Mouse (Mus musculus) hematopoietic stem cell, adult 5-6 weeks (primary cell): ENCODE results near the gene Fcgrt. TPM values are rescaled to one million over a fixed set of nuclear protein-coding genes. Genes with fewer than 3 reads are reported as not detected.
"Not testable (repeated sequence)": the region's sequence is repeated elsewhere in the genome, so short reads cannot be mapped to it uniquely, and the experiment has no call there.

Experiments used
- ATAC-seq, 2 experiments: fragments of 125-278 bp in 1 of 2; replicated peaks in 1 of 2; 2 replicates each; pipeline ENCODE4 v1.8.0; 2016 to 2017; ENCODE audit warnings: inconsistent platforms in 2 of 2, mild to moderate bottlenecking in 2 of 2, moderate number of reproducible peaks in 2 of 2, low read depth in 1 of 2, moderate TSS enrichment in 1 of 2; ENCODE audit not compliant: low FRiP score in 2 of 2, poor library complexity in 2 of 2, severe bottlenecking in 2 of 2, insufficient read depth in 1 of 2, low TSS enrichment in 1 of 2
- total RNA-seq: library from RNA; stranded (forward); fragments of 172-1452, 232-1000 nt; gene quantifications from 2 replicates; pipeline ENCODE4 v1.2.3, GENCODE M21; 2017

Fcgrt gene
- total RNA-seq, 1 experiment from 2014 or later: 15.3 TPM

DNA sequence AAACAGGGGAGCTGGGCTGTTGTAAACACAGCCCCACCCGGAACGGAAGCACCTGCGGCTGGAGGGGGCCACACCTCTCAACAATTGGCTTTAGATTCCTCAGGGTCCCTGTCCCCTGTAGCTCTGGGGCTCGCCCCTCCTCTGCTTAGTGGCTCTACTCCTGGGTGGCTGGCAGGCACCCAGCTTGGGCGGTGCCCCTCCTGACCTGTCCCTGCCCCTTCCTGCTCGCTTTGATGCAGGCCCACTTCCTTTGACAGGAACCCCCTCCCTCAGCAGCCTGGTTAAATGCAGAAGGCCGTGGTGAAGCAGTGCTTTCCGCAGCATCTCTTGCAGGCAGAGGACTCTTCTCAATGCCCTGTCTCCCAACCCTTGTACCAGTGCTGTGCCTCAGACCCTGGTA lies 17.8 kb upstream of the Fcgrt start:
- peak; percentile 40 to 48 for ATAC-seq

DNA sequence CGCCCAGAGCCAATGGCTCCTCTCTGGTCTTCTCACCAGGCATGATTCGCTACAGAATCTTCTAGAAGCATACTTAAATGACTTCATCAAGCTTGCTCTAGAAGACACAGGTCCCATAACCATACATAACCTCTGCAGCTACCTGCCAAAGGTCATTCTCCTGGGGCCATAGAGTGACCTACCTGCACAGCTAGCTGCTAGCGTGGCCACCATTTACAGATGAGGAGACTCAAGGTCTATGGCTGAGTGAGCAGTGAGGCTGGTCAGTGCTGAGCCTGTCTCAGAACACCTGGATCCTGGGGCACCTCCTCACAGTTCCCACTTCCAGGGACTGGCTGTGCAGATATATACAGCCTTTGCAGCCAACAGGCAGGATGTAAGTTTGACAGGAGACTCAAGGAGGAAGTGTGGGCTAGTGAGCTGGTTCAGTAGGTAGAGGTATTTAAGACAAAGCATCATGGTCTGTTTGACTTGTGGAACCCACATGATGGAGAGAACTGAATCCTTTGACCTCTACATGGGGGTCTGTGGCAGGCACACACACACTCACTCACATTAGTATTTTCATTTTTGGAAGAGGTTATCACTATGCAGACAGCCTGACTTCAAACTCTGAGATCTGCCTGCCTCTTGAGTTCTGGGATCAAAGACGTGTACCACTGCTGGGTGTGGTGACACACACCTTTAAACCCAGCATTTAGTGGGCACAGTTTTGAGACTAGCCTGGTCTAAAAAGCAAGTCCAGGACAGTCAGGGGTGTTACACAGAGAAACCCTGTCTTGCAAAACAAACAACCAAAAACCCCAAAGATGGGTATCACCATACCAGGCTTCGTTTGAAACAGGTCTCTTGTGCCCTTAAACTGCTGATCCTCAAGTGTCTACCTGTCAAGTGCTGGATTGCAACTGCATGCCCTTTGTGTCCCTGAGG lies 16.4 kb upstream of the Fcgrt start:
- ATAC-seq: no peak

DNA sequence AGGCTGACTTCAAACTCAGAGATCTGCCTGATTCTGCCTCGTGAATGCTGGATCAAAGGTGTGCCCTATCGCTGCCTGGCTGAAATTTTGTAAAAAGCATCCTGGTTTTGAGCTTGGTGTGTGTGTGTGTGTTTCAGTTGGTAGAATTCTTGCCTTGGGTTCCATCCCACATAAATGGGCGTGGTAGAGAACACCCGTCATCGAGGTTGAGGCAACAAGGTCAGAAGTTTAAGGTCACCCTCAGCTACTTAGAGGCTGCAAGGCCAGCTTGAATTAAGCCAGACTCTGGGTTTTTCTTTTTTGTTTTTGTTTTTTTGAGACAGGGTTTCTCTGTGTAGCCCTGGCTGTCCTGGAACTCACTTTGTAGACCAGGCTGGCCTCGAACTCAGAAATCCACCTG lies 14.7 kb upstream of the Fcgrt start:
- no peak for ATAC-seq

DNA sequence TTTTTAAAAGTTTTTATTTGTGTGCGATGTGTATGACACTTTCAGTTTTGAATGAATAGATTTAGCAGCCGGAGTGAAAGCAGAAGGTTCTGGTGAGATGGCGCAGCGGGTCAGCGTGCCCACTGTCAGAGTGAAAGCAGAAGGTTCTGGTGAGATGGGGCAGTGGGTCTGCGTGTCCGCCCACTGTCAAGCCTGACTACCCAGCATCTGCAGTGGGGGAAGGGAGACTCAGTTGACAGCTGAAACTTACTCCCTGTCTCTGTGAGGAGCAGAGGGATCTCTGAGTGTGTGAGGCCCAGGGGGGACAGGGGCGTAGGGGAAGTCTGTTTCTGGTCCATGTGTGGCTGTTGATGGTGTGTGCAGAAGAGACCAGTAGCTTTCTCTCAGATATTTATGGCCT lies 13.9 kb upstream of the Fcgrt start:
- no peak for ATAC-seq

DNA sequence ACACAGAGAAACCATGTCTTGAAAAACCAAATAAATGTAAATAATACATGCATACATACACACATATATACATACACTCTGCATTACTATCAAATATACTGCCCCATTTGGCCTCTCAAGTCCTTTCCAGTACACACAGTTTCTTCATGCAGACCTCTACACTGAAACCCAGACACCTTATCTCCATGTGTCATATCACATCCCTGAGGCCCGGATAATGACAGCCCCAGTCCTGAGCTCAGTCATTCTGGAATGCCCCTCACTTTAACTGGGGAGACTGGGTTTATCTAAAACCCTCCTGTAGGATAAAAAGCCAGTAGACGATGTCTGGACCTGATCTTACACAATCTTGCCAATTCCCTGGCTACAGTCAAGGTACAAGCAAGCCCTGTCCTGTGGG lies 9.8 kb upstream of the Fcgrt start:
- ATAC-seq: no peak

DNA sequence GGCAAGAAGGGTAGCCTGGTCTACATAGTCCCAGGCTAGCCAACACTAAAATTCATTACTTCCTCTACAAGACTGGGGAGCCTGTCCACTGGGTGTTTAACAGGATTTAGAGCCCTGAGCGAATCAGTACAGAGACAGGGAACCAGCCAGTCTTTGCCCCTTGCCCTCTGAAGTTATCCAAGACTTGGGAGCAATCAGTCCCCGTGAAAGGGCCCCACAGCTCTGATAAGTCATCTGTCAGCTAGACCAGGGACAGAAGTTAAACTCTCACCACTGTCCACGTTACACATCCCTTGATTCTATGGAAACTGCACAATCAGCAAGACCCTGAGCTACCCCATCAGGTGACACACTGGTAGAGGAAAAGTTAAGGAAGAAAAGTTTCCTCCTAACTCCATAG lies 8.9 kb upstream of the Fcgrt start:
- ATAC-seq: no peak

DNA sequence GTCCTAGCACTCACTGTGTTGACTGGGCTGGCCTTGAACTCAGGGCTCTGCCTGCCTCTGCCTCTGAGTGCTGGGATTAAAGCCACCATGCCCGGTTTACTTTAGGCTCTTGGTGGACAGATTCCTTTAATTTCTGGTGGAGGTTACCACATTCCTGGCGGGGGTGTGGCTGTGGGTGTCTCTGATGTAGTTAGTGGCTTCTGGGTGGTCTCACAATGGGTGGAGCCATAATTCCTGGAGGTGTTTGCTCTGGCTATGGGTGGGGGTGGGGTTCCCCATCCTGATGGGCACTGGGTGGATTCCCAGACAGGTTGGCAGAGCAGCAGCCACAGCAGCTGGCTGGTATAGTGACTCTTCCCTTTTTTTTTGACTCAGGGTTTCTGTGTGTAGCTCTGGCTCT lies 8.3 kb upstream of the Fcgrt start:
- ATAC-seq: no peak

DNA sequence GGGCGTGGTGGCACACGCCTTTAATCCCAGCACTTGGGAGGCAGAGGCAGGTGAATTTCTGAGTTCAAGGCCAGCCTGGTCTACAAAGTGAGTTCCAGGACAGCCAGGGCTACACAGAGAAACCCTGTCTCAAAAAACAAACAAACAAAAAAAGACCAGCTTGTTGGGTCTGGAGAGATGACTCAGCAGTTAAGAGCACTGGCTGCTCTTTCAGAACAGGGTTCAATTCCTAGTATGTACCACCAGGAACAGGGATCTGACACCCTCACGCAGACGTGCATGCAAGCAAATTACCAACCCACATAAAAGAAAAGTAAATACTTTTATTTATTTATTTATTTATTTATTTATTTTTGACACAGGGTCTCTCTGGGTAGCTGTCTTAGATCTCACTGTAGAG lies 6.4 kb upstream of the Fcgrt start:
- not testable (repeated sequence) for ATAC-seq

DNA sequence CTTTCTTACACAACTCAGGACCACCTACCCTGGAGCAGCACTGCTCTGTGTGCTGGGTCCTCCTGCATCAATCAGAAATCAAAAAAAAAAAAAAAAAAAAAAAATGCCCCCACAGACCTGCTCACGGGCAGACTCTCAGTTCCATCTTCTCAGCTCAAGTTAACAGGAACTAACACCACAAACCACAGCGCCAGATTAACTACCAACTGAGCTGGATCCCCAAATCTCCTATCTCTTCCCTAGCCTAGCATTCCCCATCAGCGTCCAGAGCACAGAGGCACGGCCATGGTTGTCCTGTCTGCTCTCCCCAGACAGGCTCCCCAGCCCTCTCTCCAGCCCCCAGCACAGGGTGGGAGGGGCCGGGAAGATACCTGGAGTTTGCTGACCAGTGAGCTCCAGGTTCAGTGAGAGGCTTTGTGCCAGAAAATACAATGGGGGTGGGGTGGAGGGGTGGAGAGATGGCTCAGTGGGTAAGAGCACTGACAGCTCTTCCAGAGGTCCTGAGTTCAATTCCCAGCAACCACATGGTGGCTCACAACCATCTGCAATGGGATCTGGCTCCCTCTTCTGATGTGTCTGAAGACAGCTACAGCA lies 3.5 kb upstream of the Fcgrt start:
- ATAC-seq: no peak

DNA sequence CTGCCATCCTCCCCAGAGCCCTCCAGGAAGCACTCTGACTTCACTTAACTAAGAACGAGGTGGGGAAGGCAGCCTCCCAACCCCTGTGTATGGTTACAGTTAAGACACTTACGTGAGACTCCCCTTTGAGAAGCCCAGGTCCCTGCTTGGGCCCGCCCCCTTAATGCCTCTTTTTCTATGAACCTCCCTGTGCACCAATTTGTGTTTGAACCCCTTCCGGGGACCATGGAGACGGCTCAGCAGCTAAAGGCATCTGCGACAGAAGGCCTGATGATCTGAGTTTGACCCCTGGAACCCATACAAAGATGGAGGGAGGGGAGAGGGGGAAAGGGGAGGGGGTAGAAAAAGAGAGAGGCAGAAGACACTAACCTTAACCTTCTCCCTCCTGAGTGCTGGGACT lies 2.8 kb upstream of the Fcgrt start:
- ATAC-seq: no peak

DNA sequence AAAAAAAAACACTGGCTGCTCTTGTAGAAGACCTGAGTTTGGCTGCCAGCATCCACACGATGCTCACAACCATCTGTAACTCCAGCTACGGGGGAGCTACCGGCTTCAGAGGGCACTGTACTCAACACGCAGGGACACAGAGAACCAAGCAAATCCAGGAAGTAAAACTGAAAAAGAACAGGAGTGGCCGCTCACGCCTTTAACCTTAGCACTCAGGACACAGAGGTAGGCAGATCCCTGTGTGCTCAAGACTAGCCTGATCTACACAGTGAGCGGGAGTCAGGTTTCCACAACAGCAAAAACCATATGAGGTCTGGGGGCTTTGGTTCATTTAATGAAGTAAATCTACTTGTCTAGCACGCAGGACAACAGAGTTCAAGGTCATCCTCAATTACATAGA lies 1.8 kb upstream of the Fcgrt start:
- no peak for ATAC-seq

DNA sequence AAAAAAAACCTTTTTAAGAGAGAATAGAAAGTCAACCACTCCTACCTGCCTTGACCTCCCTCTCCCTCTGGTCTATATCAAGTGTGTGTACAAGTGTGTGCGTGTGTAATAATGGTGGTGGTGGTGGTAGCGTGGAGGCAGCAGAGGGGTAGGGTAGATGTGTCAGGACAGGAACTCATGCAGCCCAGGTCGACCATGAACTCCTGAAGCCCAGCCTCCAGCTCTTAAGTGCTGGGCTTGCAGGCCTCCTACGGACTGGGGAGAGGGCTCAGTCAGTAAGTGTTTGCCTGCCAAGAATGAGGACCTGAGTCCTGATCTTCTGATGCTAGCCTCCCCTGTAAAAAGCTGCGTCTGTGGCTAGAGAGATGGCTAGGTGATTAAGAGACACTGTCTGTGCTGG lies 1.3 kb upstream of the Fcgrt start:
- no peak for ATAC-seq

DNA sequence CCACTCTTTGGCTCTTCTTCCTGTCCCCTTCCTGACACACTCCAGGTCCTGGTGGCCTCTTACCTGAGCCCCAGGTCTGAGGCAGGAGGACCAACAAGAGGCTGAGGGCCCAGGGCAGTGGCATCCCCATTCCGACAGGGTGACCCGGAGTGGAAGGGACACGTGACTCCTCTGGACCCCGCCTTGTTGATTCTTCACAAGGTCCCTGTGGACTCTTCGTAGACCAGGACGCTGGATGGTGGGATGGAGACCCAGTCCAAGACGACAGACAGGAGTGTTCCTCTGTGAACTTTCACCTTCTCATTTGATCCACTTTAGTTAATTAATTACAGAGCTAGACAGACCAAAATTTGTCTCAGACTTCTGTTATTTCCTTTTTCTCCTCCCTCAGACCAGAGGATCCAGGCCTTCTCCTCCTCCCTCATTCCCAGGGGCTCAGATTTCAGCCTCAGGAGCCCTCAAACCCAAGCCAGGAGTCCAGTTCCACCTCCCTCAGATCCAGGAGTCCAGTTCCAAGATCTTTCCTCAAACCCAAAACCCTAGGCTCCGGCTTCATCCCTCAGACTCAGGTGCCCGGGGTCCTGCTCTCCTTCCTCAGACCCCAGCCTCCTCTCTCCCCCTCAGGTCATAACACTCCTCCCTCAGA lies 588 bp downstream of the Fcgrt start:
- ATAC-seq: no peak

DNA sequence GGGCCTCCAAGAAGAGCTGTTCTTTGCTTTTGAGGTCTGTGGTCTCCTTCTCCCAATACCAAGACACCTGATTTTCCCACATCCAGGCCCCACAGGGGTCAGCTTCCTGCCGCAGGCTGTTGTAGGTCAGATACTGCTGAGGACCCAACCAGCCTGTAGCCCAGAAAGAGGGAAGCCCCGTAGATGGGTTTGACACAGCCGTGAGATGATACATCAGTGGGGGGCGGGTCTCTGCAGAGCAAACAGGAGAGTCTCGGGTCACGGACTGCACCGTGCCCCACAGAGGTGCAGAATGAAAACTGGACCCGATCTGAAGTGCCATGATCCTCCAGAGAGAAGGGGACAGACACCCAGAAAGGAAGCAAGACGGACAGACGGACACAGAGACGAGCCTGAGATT lies 1.2 kb downstream of the Fcgrt start:
- ATAC-seq: no peak

DNA sequence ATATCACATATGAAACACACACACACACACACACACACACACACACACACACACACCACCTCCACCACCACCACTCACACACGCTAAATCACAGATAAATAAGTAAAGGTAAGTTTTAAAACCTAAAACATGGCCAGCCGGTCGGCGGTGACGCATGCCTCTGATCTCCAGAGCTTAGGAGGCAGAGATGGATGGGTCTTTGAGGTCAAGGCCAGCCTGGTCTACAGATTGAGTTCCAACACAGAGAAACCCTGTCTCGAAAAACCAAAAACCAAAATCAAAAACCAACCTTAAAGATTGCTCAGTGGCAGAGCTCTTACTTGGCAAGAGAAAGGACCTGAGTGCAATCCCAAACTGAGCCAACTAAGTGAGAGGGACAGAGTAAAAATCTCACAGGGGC lies 3.6 kb downstream of the Fcgrt start:
- no peak for ATAC-seq

DNA sequence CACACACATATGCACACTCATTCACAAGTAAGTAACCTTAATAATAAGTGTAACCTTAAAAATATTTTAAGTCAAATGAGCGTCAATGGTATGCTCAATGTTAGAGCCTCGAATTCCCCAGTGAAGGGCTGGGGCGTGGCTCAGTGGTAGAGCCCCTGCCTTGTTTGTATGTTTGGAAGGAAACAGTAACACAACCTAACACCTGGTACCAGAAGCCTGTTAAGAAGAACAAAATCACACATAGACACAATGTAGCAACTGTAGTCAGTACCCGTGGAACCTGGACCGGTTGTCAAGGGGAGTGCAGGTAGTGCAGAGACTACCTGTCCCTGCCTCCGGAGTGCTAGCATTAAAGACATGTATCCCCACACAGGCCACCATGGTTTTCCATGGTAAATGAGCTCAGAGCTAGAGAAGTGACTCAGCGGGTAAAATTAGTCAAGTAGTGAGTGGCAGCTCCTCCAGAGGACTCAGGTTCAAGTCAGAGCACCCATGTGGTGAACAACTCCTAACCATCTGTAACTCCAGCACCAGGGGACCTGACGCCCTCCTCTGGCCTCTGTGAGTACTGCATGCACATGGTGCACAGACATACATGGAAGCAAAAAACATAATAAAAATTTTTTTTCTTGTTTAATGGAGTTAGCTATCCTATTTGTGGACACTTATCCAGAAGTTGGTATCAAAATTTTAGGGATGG lies 5.0 kb downstream of the Fcgrt start:
- no peak for ATAC-seq

DNA sequence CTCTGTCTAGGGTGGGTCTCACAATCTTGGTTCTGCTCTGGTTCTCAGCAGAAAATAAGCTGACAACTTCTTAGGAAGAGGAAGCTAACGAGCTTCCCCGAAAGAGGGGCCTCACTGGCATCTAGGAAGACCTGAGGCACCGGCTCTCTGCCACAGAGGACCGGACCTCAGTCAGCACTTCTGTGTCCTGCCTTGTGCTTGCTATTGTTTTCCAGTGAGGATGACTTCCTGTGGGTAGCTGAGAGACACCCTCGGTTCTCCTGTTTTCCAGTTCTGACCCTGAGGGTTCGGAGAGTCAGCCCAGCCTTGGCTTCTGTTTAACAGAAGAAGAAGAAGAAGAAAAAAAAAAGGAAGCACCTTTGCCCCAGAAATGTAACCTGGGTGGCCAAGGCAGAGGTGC lies 6.2 kb downstream of the Fcgrt start:
- ATAC-seq: peak in 1 of 2 experiments; percentile 29; a peak in 1 of 4 replicates

DNA sequence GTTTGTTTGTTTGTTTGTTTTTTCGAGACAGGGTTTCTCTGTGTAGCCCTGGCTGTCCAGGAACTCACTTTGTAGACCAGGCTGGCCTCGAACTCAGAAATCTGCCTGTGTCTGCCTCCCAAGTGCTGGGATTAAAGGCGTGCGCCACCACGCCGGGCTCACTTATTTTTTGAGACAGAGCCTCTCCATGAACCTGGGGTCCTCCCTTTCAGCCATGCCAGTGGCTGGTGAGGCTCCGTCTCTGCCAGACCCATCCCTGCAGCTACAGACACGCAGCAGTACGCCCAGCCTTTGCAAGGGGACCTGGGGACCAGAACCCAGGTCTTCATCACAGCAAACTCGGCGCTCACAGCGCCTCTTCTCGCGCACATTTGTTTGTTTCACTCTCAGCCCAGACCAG lies 7.7 kb downstream of the Fcgrt start:
- ATAC-seq: not testable (repeated sequence)
